Mouse (Mus musculus) liver, adult 2 months (tissue): ENCODE measurements around the gene Gm10188.

ENCODE experiments used
- CTCF ChIP-seq: fragments of 200-500 bp; IDR thresholded peaks from 2 replicates; pipeline ENCODE4 v1.5.1; 2011; ENCODE audit warnings: low read depth, low read length, control low read depth
- POLR2A ChIP-seq: fragments of 200-500 bp; IDR thresholded peaks from 2 replicates; pipeline ENCODE4 v1.6.1; 2011; ENCODE audit warnings: low read length, control low read depth; ENCODE audit not compliant: insufficient read depth; ENCODE audit errors: extremely low read depth

DNA sequence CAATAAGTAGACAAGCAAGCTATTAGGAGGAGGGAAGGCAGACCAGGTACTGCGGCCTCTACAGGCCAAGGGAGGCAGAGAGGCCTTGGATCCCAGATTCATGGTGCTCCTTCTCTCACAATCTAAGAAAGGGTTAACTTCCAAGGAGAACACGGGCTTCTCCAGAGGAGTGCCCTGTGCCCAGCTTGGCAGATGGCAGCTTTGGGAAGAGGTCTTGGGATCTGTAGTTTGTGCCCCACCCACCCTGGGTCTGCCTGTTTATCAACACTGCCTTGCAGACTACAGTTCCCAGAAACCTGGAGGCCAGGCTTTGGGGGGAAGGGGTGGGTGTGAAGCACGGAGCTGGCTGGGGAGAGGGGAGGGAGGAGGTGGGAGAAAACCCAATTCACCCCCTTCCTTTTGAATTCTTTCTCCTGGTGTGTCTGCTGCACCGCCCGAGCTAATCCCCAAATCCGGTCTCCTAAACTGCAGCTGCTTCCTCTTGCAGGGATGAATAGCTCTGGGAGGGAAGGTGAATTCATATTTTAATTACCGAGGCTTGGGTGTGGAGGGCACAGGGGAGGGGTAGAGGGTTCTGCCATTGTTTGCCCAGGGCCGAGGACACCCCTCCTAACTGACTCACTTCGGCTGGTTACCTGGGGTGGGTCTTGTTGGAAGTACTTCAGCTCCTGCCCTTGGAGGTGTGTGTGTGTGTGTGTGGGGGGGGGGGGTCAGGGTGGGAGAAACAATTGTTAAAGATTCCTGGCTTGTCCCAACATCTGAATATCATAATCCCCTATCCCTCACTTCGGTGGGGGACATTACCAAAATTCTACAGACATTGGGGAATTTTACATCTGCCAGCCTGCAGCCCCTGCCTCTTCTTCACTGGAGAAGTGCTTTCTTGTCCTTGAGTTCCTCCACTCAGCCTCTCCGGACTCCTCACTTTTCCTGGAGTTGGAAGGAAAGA lies 28.7 kb downstream of the Gm10188 start:
- TF ChIP-seq CTCF (0 out of 2 replicates have a peak, but pooled peaks have one; percentile 2), POLR2A (no peak)
